Mouse (Mus musculus): ENCODE measurements around the gene Rnf150.

DNA sequence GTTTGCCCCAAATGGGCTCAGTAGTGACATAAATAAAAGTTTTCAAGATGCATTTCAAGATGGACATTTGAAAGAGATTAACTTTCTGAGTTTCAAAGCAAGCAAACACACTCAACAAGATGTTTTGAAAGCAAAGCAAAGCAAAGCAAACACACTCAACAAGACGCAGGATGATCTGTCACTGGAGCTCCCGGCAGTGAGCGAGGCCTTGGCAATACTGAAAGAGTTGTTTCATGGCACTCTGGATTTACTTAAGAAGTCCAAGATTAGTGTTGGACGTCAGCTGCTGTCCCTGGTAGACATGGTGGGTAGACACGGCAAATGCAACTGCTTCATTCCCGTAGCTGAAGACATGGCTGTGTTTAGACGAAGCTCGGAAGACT is 35.3 kb downstream of the Rnf150 start:
- TF ChIP-seq POLR2A (IDR thresholded peaks at IDR 0.05; ENCODE audit: borderline replicate concordance, insufficient read depth, low read length) (no peak), CTCF (IDR thresholded peaks at IDR 0.05; ENCODE audit: borderline replicate concordance, insufficient read depth, low read depth, low read length) (no peak)
